Mouse (Mus musculus) cortical plate, adult 2 months (tissue): ENCODE measurements around the gene Cyp24a1. TPM values are rescaled to one million over a fixed set of nuclear protein-coding genes. Genes with fewer than 3 reads are reported as not detected.

Source experiments
- H3K27ac ChIP-seq: fragments of 200-500 bp; 2 replicates; pipeline ENCODE4 v1.5.1; 2012; ENCODE audit warnings: low read length, control low read depth, inconsistent platforms; ENCODE audit not compliant: insufficient read depth
- H3K4me1 ChIP-seq: fragments of 200-500 bp; 2 replicates; pipeline ENCODE4 v1.6.1; 2011; ENCODE audit warnings: low read length; ENCODE audit not compliant: control insufficient read depth, insufficient read depth
- H3K4me3 ChIP-seq: fragments of 200-500 bp; 2 replicates; pipeline ENCODE4 v1.5.1; 2011; ENCODE audit warnings: mild to moderate bottlenecking, low read length, control low read depth; ENCODE audit not compliant: insufficient read depth
- CTCF ChIP-seq: fragments of 200-500 bp; IDR thresholded peaks from 2 replicates; pipeline ENCODE4 v1.5.1; 2011; ENCODE audit warnings: mild to moderate bottlenecking, control low read depth, low read length; ENCODE audit not compliant: insufficient read depth; ENCODE audit errors: extremely low read depth
- POLR2A ChIP-seq: fragments of 200-500 bp; IDR thresholded peaks from 2 replicates; pipeline ENCODE4 v1.6.1; 2011; ENCODE audit warnings: mild to moderate bottlenecking, low read length, control low read depth; ENCODE audit not compliant: insufficient read depth; ENCODE audit errors: extremely low read depth
- polyA plus RNA-seq: library from polyadenylated mRNA; depleted of rRNA; stranded (reverse); fragments of >200 nt; gene quantifications from 2 replicates; pipeline ENCODE4 v1.2.3, GENCODE M21; 2012

The Cyp24a1 gene
- polyA plus RNA-seq, 1 experiment, result 0.15 TPM

- Histone ChIP-seq H3K4me3 (no peak overlapping the region), H3K27ac (no peak overlapping the region)
- no peak for TF ChIP-seq POLR2A
- no peak for TF ChIP-seq CTCF
These were observed 31.1 kb upstream of the Cyp24a1 start for GRCm38 (mm10) chr2:170528061-170528460.

GRCm38 (mm10) chr2:170526513-170526912 lies 29.6 kb upstream of the Cyp24a1 start:
- Histone ChIP-seq H3K4me3 (no peak overlapping the region), H3K27ac (no peak overlapping the region), H3K4me1 (no peaks in the 10 kb centered on the region)
- TF ChIP-seq POLR2A (no peak), CTCF (no peak)

More at GRCm38 (mm10) chr2:170528061-170528460, 31.1 kb upstream of the Cyp24a1 start:
- H3K4me1 ChIP-seq, result no peaks in the 10 kb centered on the region

DNA sequence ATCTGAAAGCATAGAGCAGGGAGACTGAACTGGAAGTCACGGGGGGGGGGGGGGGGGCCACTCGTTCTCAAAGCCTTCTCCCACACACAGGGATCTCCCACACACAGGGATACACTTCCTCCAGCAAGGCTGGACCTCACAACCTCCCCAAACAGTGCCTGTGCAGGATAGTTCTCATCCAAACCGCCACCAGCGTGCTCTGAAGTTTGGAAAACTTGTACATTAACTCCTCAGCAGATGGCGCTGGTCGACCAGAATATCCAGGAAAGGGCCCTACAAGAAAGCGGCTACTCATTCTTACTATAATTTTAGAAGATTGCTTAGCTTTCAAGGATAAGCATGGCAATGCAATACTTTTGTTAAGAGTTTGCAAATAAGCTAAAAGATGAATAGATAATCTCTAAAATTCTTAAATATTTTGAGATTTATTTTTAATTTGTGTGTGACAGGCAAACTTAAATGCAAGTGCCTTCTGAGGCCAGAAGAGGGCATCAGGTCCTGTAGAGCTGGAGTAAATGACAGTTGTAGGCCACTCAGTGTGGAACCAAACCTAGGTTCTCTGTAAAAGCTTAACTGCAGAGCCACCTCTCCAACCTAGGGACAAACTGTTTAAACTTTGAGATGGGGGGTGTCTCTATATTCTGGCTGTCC lies 23.5 kb upstream of the Cyp24a1 start:
- H3K4me3 ChIP-seq, result no peak overlapping the region
- TF ChIP-seq CTCF (peak; percentile 72), POLR2A (no peak)
- H3K27ac ChIP-seq, result no peak overlapping the region
- H3K4me1 ChIP-seq, result no peaks in the 10 kb centered on the region

- no peak overlapping the region for H3K27ac ChIP-seq
- TF ChIP-seq CTCF (no peak), POLR2A (no peak)
- peaks cover 2% of the 10 kb centered on the region; the same call in 1 of the 2 replicates for H3K4me1 ChIP-seq
- no peak overlapping the region for H3K4me3 ChIP-seq
These were observed 16.8 kb upstream of the Cyp24a1 start for GRCm38 (mm10) chr2:170513756-170514155.

DNA sequence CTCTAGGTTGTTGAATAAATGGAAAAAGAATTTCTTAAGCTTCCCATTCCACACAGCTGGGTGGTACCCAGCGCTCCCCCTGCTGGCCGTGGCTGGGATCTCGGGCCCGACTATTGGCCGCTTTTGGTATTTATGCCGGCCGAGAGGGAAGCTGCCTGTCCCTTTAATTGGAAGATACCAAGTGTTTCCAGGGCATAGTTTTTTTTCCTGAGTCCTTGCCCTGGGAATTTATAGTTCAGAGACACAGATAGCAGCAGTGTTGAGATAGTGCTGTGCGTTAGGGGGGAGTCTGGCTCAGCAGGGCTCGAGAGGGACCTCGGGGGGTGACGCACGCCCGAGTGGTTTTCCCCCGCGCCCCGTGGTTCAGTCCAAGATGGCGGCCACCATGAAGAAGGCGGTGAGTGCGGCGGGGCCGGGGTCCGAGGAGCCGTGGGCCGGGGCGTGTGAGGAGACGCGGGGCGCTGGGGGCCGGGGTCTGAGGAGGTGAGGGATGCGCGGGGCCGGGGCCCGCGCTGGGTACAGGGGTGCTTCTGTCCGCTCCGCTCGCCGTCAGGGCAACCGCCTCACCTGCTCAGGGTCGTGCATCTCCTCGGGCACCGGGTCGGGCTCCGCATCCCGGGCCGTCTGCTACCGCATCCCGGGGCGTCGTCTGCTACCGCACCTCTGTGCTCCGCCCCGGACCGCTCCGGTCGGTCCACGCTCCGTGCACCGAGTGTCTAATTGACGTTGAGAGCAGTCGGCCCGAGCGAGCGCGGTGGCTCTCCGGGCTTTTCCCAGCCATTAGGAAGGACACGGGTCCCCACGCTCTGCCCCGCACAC lies 14.3 kb upstream of the Cyp24a1 start:
- Histone ChIP-seq H3K4me3 (peak overlapping the region; percentile 67), H3K27ac (peak overlapping the region; percentile 93), H3K4me1 (peaks cover 2% of the 10 kb centered on the region; the same call in 1 of the 2 replicates)
- TF ChIP-seq CTCF (peak; percentile 85), POLR2A (peak; percentile 17; the same call in 1 of the 2 replicates)

- H3K4me3 ChIP-seq, result peak overlapping the region; percentile 10
- H3K27ac ChIP-seq, result no peak overlapping the region
- peaks cover 2% of the 10 kb centered on the region; the same call in 1 of the 2 replicates for H3K4me1 ChIP-seq
- TF ChIP-seq CTCF, result peak; percentile 88
- TF ChIP-seq POLR2A, result no peak
These were observed 11.9 kb upstream of the Cyp24a1 start for GRCm38 (mm10) chr2:170508821-170509220.

- H3K4me1 ChIP-seq, result no peaks in the 10 kb centered on the region
- TF ChIP-seq CTCF (peak; percentile 82), POLR2A (no peak)
- no peak overlapping the region for H3K4me3 ChIP-seq
- H3K27ac ChIP-seq, result no peak overlapping the region
These were observed 10.8 kb upstream of the Cyp24a1 start for GRCm38 (mm10) chr2:170507734-170508133.

GRCm38 (mm10) chr2:170503983-170504382 lies 7.0 kb upstream of the Cyp24a1 start:
- Histone ChIP-seq H3K27ac (no peak overlapping the region), H3K4me3 (no peak overlapping the region), H3K4me1 (no peaks in the 10 kb centered on the region)
- TF ChIP-seq CTCF, result no peak
- no peak for TF ChIP-seq POLR2A

DNA sequence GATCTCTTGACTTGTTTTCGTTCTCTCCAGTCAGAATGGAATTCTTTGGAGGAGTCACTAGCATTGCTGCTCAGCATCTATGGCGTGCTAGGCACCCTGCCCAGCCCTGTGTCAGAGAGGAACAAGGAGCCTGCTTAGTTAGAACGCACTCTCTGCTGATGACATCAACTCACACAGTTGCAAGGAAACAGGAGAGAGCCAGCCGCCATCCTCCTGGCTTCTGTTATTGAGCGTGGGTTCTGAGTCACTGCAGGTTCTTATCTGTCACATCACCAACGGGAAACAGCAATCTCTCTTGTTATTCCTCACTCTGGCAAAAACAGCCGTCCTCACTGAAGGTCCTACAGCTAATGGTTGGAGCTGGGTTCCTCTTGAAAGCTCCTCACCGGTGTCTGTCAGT lies 6.4 kb upstream of the Cyp24a1 start:
- no peak for TF ChIP-seq POLR2A
- no peak for TF ChIP-seq CTCF
- Histone ChIP-seq H3K4me3 (no peak overlapping the region), H3K4me1 (no peaks in the 10 kb centered on the region), H3K27ac (no peak overlapping the region)
